Mouse (Mus musculus) spleen, adult 2 months (tissue): ENCODE results near the gene Mctp1. TPM values are rescaled to one million over a fixed set of nuclear protein-coding genes. Genes with fewer than 3 reads are reported as not detected.

Source experiments
- DNase-seq, 2 experiments: peaks; one replicate each; pipeline versions ENCODE4 v3.0.0 to v3.0.0-alpha.2; 2012 to 2021; ENCODE audit warnings: low spot score in 2 of 2, low read depth in 1 of 2
- H3K27ac ChIP-seq: fragments of 200-500 bp; 2 replicates; pipeline ENCODE4 v1.5.1; 2012; ENCODE audit warnings: low read length, inconsistent platforms; ENCODE audit not compliant: insufficient read depth
- H3K27me3 ChIP-seq: fragments of 200-500 bp; 2 replicates; pipeline ENCODE4 v1.6.1; 2012; ENCODE audit warnings: mild to moderate bottlenecking, moderate library complexity, low read length, inconsistent platforms; ENCODE audit not compliant: control insufficient read depth, insufficient read depth
- H3K36me3 ChIP-seq: fragments of 200-500 bp; 2 replicates; pipeline ENCODE4 v1.6.1; 2012; ENCODE audit warnings: mild to moderate bottlenecking, low read length, inconsistent platforms; ENCODE audit not compliant: control insufficient read depth, insufficient read depth
- H3K4me1 ChIP-seq: fragments of 200-500 bp; 2 replicates; pipeline ENCODE4 v1.6.1; 2011; ENCODE audit warnings: inconsistent platforms; ENCODE audit not compliant: control insufficient read depth, insufficient read depth, insufficient read length
- H3K4me3 ChIP-seq: fragments of 200-500 bp; 2 replicates; pipeline ENCODE4 v1.5.1; 2011; ENCODE audit warnings: mild to moderate bottlenecking, inconsistent platforms; ENCODE audit not compliant: insufficient read depth, insufficient read length; ENCODE audit errors: extremely low read depth
- CTCF ChIP-seq: fragments of 200-500 bp; IDR thresholded peaks from 2 replicates; pipeline ENCODE4 v1.5.1; 2011; ENCODE audit warnings: mild to moderate bottlenecking, inconsistent platforms; ENCODE audit not compliant: insufficient read depth, insufficient read length, insufficient replicate concordance; ENCODE audit errors: extremely low read depth
- POLR2A ChIP-seq: fragments of 200-500 bp; IDR thresholded peaks from 2 replicates; pipeline ENCODE4 v1.6.1; 2011; ENCODE audit warnings: low read depth, low read length, inconsistent platforms
- WGBS: fragments of 180-500 bp; shearing (Covaris S2); methylation state at CpG from one replicate; pipeline ENCODE4 v1.1.7; 2018; 5-methylcytosine and 5-hydroxymethylcytosine counted together
- polyA plus RNA-seq: library from polyadenylated mRNA; depleted of rRNA; stranded (reverse); fragments of >200 nt; gene quantifications from 2 replicates; pipeline ENCODE4 v1.2.3, GENCODE M21; 2012

Mctp1 gene
- polyA plus RNA-seq, 1 experiment: 0.53 TPM

GRCm38 (mm10) chr13:76877887-76878763 lies 493.8 kb downstream of the Mctp1 start:
- Histone ChIP-seq H3K36me3 (no peaks in the 10 kb centered on the region), H3K4me1 (no peaks in the 10 kb centered on the region), H3K4me3 (no peak overlapping the region), H3K27me3 (no peaks in the 10 kb centered on the region), H3K27ac (no peak overlapping the region)
- WGBS: 85% methylated on average over 8 of the region's 8 CpGs
- no peak for DNase-seq
- TF ChIP-seq POLR2A: no peak
- TF ChIP-seq CTCF: no peak

DNA sequence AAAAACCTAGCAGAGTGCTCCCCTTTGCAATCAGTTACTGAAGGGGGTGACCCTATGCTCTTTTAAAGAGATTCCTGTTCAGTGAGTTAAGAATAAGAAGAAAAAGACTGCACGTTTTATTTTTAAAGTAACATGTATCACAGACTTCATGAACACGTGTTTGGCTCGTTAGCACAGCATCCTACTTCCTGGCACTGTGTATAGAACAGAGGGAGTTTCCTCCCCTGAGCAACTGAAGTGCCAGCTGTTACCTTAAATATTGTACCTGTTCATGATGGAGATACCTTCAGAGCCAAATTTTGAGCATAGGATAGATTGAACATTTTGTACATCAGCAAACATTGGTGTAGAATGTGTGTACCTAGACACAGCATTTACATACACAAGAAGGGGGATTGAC lies 494.7 kb downstream of the Mctp1 start:
- H3K4me3 ChIP-seq: no peak overlapping the region
- no peaks in the 10 kb centered on the region for H3K36me3 ChIP-seq
- 75% methylated on average over 3 of the region's 3 CpGs for WGBS
- H3K27ac ChIP-seq: no peak overlapping the region
- no peaks in the 10 kb centered on the region for H3K27me3 ChIP-seq
- no peak for DNase-seq
- no peaks in the 10 kb centered on the region for H3K4me1 ChIP-seq
- TF ChIP-seq POLR2A (no peak), CTCF (no peak)

GRCm38 (mm10) chr13:76884517-76885092 lies 500.3 kb downstream of the Mctp1 start:
- DNase-seq: no peak
- WGBS: 89% methylated on average over 8 of the region's 8 CpGs
- H3K36me3 ChIP-seq: no peaks in the 10 kb centered on the region
- H3K27me3 ChIP-seq: no peaks in the 10 kb centered on the region
- no peaks in the 10 kb centered on the region for H3K4me1 ChIP-seq
- no peak overlapping the region for H3K4me3 ChIP-seq
- no peak for TF ChIP-seq CTCF
- TF ChIP-seq POLR2A: no peak
- no peak overlapping the region for H3K27ac ChIP-seq

DNA sequence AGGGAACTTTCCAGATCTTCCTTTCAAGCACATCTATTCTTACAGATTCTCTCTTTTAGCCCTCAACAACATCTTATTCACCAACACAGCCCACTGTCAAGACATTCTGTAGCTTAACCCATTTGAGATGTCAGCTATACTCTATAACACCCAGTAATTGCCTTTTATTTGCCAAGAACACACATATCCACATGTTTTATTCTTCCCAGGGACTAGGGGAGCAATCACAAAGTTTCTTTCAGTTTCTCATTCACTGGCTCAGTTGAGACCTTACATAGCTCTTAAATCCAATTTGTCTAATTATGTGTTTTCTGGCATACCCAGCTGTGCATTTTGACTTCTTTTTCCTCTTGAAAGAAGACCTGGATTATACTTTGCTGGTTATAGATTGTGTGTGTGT lies 508.7 kb downstream of the Mctp1 start:
- no peak overlapping the region for H3K4me3 ChIP-seq
- no peaks in the 10 kb centered on the region for H3K27me3 ChIP-seq
- no peak for TF ChIP-seq POLR2A
- TF ChIP-seq CTCF: no peak
- H3K36me3 ChIP-seq: no peaks in the 10 kb centered on the region
- no peak for DNase-seq
- no peak overlapping the region for H3K27ac ChIP-seq
- no peaks in the 10 kb centered on the region for H3K4me1 ChIP-seq

- WGBS: 89% methylated on average over 4 of the region's 4 CpGs
- Histone ChIP-seq H3K4me1 (no peaks in the 10 kb centered on the region), H3K4me3 (no peak overlapping the region), H3K27ac (no peak overlapping the region), H3K27me3 (no peaks in the 10 kb centered on the region), H3K36me3 (no peaks in the 10 kb centered on the region)
- TF ChIP-seq POLR2A: no peak
- no peak for TF ChIP-seq CTCF
- DNase-seq: no peak
Observed at GRCm38 (mm10) chr13:76895770-76896456, 511.6 kb downstream of the Mctp1 start.

DNA sequence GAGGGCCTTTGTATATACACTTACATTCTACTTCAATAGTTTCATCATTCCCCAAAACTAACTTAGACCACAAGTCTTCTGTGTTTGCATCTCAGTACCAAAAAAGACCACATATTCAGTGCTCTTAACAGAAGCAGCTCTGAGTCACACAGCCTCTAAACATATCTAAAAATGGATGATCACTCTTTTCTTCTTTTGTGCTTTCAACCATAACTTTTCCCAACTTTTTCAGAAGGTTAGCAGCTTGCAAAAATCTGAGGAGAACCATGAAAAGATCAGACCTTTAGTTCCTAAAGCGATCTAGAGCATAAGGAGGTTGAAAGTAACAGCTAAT lies 512.1 kb downstream of the Mctp1 start:
- Histone ChIP-seq H3K36me3 (no peaks in the 10 kb centered on the region), H3K4me1 (no peaks in the 10 kb centered on the region), H3K27me3 (no peaks in the 10 kb centered on the region), H3K27ac (no peak overlapping the region), H3K4me3 (no peak overlapping the region)
- WGBS: 83% methylated on average over 1 of the region's 1 CpGs
- no peak for TF ChIP-seq POLR2A
- TF ChIP-seq CTCF: no peak
- DNase-seq: no peak

DNA sequence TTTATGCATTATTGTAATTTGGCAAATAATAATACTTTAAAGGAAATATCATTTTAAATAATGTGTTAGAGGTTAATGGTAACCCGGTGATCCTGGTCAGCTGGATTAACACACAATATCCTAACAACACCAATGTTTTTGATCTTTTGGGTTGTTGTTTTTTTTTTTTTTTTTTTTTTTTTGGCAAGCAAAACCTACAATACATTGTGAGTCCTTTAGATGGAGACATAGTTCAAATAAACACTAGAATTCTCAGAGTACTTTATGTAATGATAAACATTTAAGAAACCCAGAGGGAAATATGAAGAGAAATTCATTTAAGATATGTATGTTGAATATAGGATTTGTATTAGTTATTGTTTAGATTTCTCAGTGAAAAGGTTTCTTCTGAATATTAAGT lies 534.0 kb downstream of the Mctp1 start:
- H3K27ac ChIP-seq: no peak overlapping the region
- no peak for DNase-seq
- 90% methylated on average over 1 of the region's 1 CpGs for WGBS
- no peaks in the 10 kb centered on the region for H3K36me3 ChIP-seq
- H3K4me3 ChIP-seq: no peak overlapping the region
- TF ChIP-seq POLR2A: no peak
- no peak for TF ChIP-seq CTCF
- no peaks in the 10 kb centered on the region for H3K27me3 ChIP-seq
- no peaks in the 10 kb centered on the region for H3K4me1 ChIP-seq
